Mouse (Mus musculus) brain, embryonic 14.5 days (tissue): ENCODE data around the gene Lefty1.

Experiments used
- CTCF ChIP-seq: fragments of 200-500 bp; IDR thresholded peaks from 2 replicates; pipeline ENCODE4 v1.5.1; 2012; ENCODE audit warnings: inconsistent platforms, mild to moderate bottlenecking, moderate library complexity, borderline replicate concordance; ENCODE audit not compliant: insufficient read depth, insufficient read length; ENCODE audit errors: extremely low read depth
- POLR2A ChIP-seq: fragments of 200-500 bp; IDR thresholded peaks from 2 replicates; pipeline ENCODE4 v1.6.1; 2012; ENCODE audit warnings: mild to moderate bottlenecking, inconsistent platforms, borderline replicate concordance; ENCODE audit not compliant: poor library complexity, insufficient read depth, insufficient read length, severe bottlenecking; ENCODE audit errors: extremely low read depth

- no peak for TF ChIP-seq CTCF
- TF ChIP-seq POLR2A, result no peak
Observed at GRCm38 (mm10) chr1:180931106-180931505, 3.7 kb upstream of the Lefty1 start.
